Mouse (Mus musculus): ENCODE measurements around the gene Olfr460. TPM values are rescaled to one million over a fixed set of nuclear protein-coding genes. Genes with fewer than 3 reads are reported as not detected.
"Not testable (repeated sequence)": the region's sequence is repeated elsewhere in the genome, so short reads cannot be mapped to it uniquely, and the experiment has no call there.

The Olfr460 gene
- total RNA-seq (2021), result not detected

DNA sequence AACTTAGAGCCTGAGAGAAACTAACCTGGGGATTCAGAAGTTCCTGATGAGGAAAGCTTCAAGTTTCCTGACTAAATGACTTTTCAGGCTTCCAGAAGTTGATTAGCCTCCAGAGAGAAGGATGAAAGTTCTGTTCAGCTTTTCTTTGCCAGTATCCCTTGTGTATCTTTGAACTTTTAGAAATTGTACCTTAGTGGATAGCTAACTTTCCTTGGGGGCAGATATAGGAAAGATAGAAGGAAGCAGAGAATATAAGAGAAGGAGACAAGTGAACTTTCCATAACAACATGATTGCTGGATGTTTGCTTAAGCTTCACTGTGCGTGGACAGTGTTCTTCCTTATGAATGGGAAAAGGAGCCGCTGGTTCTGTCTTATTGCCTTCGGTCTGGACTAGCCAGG is at the start of gene Olfr460:
Olfr460 (plus strand) TSS at position 301 of the 400 bp plus-strand sequence.
- intact Hi-C loops (cut with DNase I), result no loop called here
- no peak for DNase-seq (ENCODE audit: extremely low spot score in 1 of 2, low spot score in 2 of 2)

DNA sequence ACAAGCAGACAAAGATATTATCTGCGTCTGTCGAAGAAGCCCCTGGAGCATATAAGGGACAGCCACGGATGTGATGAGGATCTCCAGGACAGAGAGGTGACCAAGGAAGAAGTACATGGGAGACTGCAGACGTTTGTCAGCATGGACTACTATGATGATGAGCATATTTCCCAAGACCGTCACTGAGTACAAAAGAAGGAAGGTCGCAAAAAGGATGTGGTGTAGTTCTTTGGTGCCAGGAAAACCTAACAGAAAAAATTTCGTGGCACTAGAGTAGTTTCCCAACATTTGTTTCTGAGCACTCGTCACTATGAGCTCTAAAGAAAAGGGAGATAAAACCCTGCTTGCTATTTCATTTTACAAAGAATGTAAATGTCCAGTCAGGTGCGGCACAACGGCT is 24.6 kb upstream of the Olfr460 start:
- intact Hi-C loops (cut with DNase I), result no loop called here
- no peak for DNase-seq (ENCODE audit: extremely low spot score in 1 of 2, low spot score in 2 of 2)

DNA sequence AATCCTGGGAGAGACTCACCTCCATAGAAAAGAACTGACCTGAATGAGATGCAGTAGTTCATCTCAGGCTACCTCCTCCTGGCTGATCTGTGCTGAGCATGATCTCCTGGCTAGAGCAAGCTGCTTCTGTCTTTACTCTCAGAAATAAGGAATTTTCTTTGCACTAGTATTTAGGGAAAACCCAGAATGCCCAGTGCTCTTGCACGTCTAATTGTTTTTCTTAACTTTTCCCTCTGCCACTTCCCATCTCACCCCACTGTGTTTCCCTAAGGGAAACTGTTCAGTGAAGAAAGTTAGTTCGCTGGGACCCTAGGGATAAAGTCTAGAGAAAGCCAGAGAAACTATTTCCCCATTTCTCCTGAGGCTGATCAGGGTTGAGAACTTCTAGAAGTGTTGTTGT is 14.3 kb upstream of the Olfr460 start, which contains the start of gene Olfr461:
Olfr461 (minus strand) TSS at position 101 of the 400 bp plus-strand sequence.
- intact Hi-C loops (cut with DNase I), result no loop called here
- no peak for DNase-seq (ENCODE audit: extremely low spot score in 1 of 2, low spot score in 2 of 2)

DNA sequence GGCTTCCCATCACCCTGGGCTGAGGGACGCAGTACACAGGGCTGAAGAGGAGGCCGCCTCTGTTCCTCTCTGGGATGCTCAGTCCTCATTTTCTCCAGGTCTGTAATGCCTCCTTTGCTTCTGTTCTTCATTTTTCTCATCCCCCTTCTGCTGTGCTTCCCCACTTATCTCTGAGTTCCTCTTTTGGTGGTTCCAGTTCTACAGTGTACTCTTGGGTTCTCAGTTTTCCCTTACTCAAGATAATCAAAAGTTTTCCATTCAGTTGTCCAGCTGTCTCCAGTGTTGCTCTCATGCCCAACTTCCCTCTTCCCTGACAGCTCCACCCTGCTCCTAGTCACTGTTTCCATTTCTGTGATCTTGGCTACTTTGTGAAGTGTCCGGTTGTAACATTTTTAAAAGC is 4.3 kb downstream of the Olfr460 start:
- intact Hi-C loops (cut with DNase I), result no loop called here
- DNase-seq (ENCODE audit: extremely low spot score in 1 of 2, low spot score in 2 of 2), result no peak

DNA sequence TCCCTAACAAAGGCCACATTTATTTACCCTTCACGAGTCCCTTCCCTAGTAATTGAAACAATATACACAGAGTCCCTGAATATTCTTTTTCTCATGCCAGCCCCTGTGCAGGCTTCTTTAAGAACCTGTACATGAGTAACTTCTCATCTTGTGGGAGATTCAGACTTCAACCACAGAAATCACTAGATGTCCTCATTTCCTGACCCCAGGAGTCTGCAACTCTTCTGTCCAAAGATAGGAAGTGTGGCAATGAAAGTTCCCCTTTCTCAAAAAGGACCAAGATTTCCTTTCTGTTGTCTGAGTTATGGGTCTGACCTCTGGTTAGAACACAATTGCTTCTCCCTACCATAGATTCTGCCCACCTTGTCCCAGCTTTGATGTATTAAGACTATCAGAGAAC is 7.0 kb downstream of the Olfr460 start:
- no peak for DNase-seq (ENCODE audit: extremely low spot score in 1 of 2, low spot score in 2 of 2)
- intact Hi-C loops (cut with DNase I), result no loop called here

DNA sequence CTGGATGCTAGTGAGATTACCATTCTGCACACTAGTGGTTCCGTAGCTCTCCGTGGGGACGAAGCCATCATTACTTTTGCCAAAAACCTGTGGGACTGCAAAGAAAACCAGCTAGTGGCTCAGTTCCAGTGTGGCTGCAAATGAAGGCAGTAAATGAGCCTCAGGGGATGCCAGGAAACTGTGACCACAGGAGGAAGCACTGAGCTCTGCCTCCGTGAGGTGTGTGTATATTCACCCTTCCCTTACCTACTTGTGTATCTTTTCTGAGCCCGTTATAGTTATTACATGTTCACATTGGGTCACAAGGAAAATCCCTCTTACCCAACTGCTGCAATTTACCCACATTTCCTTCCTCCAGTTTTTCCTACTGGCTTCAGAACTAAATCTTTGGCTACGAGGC is 15.0 kb downstream of the Olfr460 start:
- DNase-seq (ENCODE audit: extremely low spot score in 1 of 2, low spot score in 2 of 2), result no peak
- intact Hi-C loops (cut with DNase I), result no loop called here

DNA sequence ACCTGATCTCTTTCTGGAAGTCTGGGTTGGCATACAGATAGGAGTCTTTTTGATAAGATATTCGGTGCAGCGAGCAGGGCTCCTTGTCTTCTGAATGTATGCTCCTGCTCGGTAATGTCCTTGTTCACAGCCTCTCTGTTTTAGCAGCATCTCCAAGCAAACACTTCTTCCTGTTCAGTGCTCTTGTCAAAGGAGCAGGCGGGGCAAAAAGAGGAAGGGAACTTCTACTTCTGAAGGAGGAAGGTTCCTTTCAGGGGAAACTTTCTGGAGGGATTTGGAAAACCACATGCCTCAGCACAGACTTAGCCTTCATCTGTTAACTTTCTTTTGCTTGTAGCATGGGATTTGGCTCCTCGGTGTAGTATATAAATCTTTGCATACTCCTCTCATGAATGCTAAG is 16.4 kb downstream of the Olfr460 start, which contains the start of gene Clec5a:
Clec5a (minus strand) TSS at position 177 of the 400 bp plus-strand sequence.
- intact Hi-C loops (cut with DNase I), result no loop called here
- DNase-seq (ENCODE audit: extremely low spot score in 1 of 2, low spot score in 2 of 2), result no peak

DNA sequence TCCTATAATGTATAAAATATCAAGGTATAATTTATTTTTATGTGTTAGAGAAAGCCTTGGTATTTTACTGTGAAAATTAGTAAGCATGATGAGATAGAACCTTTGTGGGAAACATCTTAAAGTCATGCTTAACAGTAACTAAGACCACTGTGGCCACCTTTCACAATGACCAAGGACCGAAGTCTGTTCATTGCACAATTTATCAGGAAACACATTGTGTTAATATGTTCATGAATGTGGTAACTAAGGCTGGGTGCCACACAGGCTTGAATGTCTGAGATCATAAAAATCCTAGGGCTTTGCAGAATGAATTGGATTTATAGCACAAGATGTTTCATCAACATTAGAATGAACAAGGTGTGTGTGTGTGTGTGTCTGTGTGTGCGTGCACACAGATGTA is 19.1 kb downstream of the Olfr460 start:
- intact Hi-C loops (cut with DNase I), result no loop called here
- no peak for DNase-seq (ENCODE audit: extremely low spot score in 1 of 2, low spot score in 2 of 2)

DNA sequence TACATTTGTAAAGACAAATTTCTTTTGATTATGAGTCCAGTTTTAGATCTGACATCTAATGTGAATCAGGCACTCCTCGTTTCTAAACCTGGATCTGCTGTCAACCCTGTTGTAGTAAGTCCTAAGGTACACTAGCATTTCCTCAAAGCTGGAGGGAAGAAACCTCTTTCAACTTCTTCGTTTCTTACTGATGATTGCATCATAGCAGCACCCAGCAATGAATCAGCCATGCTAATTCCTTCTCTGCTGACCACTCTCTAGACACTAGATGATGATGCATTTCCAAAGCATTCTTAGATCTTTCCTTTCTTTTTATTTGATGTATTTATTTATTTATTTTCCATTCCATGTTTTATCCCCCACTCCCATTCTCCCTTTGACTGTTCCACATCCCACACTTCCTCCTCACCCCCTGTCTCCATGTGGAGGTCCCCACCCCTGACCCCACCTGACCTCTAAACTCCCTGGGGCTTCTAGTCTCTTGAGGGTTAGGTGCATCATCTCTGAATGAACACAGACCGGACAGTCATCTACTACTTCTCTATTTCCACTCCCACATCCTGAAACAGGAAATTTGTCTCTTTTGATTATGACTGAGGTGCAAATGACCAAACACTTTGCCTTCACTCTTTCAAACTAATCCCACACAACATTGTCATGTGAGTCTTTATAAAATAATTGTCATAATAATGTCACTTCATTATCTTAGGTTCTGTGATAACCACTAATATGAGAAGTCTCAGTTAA is 25.7 kb downstream of the Olfr460 start:
- intact Hi-C loops (cut with DNase I), result no loop called here
- DNase-seq (ENCODE audit: extremely low spot score in 1 of 2, low spot score in 2 of 2), result no peak

DNA sequence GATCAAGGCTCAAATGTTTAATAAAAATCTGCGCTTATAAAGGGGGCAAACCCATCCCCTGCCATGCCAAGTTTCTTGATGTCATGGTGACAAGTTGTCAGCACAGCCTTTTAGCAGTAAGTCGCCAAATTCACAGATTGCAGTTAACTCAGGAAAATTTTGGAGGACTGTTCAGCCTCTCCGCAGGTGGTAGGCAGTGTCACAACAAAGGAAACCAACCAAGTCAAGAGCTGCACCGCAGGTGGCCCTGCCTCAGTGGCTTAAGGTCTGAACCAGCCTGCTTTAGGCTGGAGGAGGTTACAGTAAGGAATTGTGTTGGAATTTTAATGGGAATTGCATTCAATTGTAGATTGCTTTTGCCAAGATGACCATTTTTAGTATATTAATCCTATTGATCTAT is 29.3 kb downstream of the Olfr460 start:
- intact Hi-C loops (cut with DNase I); DNase-seq (ENCODE audit: extremely low spot score in 1 of 2, low spot score in 2 of 2): not testable (repeated sequence)

DNA sequence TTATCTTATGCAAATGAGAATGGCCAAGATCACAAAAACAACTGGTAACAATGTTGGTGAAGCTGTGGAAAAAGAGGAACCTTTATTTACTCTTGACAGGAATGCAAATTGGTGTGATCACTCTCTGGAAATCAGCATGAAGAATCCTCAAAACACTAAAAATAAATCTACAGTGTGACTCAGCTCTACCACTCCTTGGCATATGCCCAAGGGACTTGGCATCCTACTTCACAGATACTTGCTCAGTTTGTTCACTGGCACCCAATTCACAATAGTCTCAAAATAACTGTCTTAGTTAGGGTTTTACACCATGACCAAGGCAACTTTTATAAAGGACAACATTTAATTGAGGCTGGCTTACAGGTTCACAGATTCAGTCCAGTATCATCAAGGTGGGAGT is 38.1 kb downstream of the Olfr460 start:
- intact Hi-C loops (cut with DNase I), result no loop called here
- DNase-seq (ENCODE audit: extremely low spot score in 1 of 2, low spot score in 2 of 2), result peak; percentile 44 to 53

DNA sequence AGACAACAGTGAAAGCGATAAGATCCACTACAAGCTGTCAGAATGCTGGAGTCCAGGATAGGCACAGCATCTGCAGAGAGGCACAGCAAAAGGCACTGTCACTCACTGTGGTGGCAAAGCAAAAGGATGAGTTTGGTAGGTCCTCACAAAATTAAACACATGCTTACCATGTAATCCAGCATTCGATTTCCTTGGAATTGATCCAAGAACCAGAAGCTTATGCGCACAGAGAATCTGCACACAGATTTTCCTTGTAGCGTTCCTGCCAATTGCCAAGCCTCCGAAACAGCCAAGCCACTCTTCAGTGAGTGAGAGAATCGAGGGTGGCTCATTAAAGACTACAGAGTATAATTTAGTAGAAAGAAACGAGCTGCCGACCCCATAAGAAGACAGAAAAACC is 41.0 kb downstream of the Olfr460 start:
- intact Hi-C loops (cut with DNase I), result loop anchor here (10.0 kb wide), 1 partner anchor 225 kb away; no protein-coding TSS in a partner anchor
- peak in 1 of 2 experiments; percentile 31 for DNase-seq (ENCODE audit: extremely low spot score in 1 of 2, low spot score in 2 of 2)

DNA sequence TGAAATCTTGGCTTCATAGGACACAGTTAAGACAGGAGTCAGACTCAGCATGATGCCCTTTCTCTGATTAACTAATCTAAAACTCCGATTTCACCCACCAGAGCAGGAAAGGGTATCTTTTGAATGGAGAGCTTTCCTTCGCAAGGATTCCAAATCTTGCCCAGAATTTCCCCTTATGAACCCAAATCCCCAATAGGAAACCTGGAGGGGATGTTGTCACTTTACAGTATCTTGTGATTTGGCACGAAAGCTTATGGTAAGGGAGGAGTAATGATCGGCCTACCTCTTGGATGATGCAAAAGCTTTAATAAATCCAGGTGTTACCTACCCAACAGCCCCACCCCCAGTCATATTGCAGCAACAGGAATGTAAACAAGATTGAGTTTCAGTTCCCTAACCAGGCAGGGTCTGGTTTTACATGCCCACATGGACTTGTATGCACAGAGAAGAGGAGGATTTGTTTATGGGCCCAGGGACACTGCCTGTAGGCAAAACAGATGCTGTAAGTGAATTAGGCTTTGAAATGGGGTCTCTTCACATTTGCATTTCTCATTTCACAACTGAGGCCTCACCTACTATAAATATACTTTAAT is 44.1 kb downstream of the Olfr460 start, which contains the start of gene Tas2r138:
Tas2r138 (minus strand) TSS at position 51 of the 593 bp plus-strand sequence.
- intact Hi-C loops (cut with DNase I), result loop anchor here (10.0 kb wide), 1 partner anchor 221 kb away; no protein-coding TSS in a partner anchor

DNA sequence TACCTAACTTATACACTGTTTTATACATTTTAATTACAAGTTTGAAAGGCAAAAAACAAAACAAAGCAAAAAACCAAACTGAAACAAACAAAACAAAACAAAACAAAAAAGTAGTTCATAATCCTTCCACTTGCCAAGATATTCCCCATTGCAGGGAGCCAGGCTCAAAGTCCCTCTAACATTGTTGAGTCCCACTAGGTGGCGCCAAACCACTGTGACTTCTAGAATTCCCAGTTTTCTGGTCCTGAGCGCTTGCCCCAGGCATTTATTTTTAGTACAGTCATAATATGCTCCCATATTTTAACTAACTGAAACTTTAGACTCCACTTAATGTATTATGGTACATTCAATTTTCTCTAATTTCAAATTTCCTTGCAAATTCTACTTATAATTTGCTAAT is 48.7 kb downstream of the Olfr460 start:
- intact Hi-C loops (cut with DNase I), result loop anchor here (2.0 to 10.0 kb wide), 2 partner anchors 71 to 217 kb away; no protein-coding TSS in a partner anchor
- peak; percentile 63 to 69 for DNase-seq (ENCODE audit: extremely low spot score in 1 of 2, low spot score in 2 of 2)

More for the DNA sequence above, 44.1 kb downstream of the Olfr460 start, which contains the start of gene Tas2r138:
- no peak for DNase-seq (ENCODE audit: extremely low spot score in 1 of 2, low spot score in 2 of 2)

Other genes starting within 250 kb of the Olfr460 start
- 10 to 100 TPM; 60.6 to 62.3 TPM for gene Agk, start 244.3 kb upstream of the Olfr460 start, total RNA-seq (2021)
- gene E330009J07Rik, start 133.4 kb upstream of the Olfr460 start, total RNA-seq (2021), result 10 to 100 TPM; 32.4 to 32.9 TPM
- under 1 TPM in 1 of 2 experiments, not detected in 1; 0.22 TPM for gene Wee2, start 130.4 kb upstream of the Olfr460 start, total RNA-seq (2021)
- gene Ssbp1, start 98.1 kb upstream of the Olfr460 start, total RNA-seq (2021), result 10 to 100 TPM; 28.0 to 32.6 TPM
- gene Tas2r137, start 78.3 kb upstream of the Olfr460 start, total RNA-seq (2021), result not detected
- gene Tas2r108, start 76.0 kb upstream of the Olfr460 start, total RNA-seq (2021), result not detected
- gene Prss37, start 50.0 kb upstream of the Olfr460 start, total RNA-seq (2021), result not detected
- gene Olfr461, start 14.4 kb upstream of the Olfr460 start, total RNA-seq (2021), result not detected
- under 1 TPM; 0.41 to 0.73 TPM for gene Clec5a, start 16.3 kb downstream of the Olfr460 start, total RNA-seq (2021)
- gene Tas2r138, start 43.8 kb downstream of the Olfr460 start, total RNA-seq (2021), result not detected
- gene Mgam, start 59.3 kb downstream of the Olfr460 start, total RNA-seq (2021), result under 1 TPM; 0.08 to 0.11 TPM